Mouse (Mus musculus): ENCODE measurements around the gene Pknox1.

DNA sequence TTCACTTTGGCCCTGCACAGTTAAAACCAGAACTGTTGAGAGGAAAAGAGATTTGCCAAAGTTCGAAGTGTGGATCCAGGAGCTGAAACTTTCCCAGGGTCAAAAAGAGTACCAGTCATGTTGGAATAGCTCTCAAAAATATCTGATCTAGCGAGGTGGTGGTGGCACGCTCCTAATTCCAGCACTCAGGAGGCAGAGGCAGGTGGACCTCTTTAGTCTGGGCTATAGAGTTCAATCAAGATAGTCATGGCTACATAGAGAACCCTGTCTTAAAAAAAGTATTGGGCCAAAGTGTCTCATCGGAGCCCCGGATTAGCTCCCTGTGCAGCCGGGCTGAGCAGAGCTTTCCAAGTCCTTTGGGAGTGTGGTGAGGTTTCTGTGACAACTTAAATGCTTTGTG, 1.7 kb downstream of the Pknox1 start:
- TF ChIP-seq POLR2A (IDR thresholded peaks at IDR 0.05; ENCODE audit: control insufficient read depth, extremely low read depth, insufficient read depth, low read length, poor library complexity) (no peak), CTCF (IDR thresholded peaks at IDR 0.05; ENCODE audit: borderline replicate concordance, control insufficient read depth, extremely low read depth, insufficient read depth, low read length, poor library complexity) (no peak)

Data from thymus, adult 2 months (tissue).